Mouse (Mus musculus) forebrain, embryonic 10.5 days (tissue): ENCODE data around the gene Rnf39. TPM values are rescaled to one million over a fixed set of nuclear protein-coding genes. Genes with fewer than 3 reads are reported as not detected.
"Not testable (repeated sequence)": the region's sequence is repeated elsewhere in the genome, so short reads cannot be mapped to it uniquely, and the experiment has no call there.

Experiments used
- DNase-seq: peaks from one replicate; pipeline ENCODE4 v3.0.0-alpha.2; 2017; ENCODE audit warnings: low spot score; ENCODE audit errors: extremely low spot score
- H3K27ac ChIP-seq: fragments of 300-500 bp; sonication (generic); 2 replicates; pipeline ENCODE4 v1.5.1; 2016; ENCODE audit warnings: mild to moderate bottlenecking
- H3K27me3 ChIP-seq: fragments of 300-500 bp; sonication (generic); 2 replicates; pipeline ENCODE4 v1.6.1; 2016; ENCODE audit warnings: mild to moderate bottlenecking; ENCODE audit not compliant: poor library complexity, severe bottlenecking
- H3K36me3 ChIP-seq: fragments of 300-500 bp; sonication (generic); replicated peaks from 2 replicates; pipeline ENCODE4 v1.6.1; 2016; ENCODE audit warnings: mild to moderate bottlenecking, moderate library complexity
- H3K4me1 ChIP-seq: fragments of 300-500 bp; sonication (generic); 2 replicates; pipeline ENCODE4 v1.6.1; 2016
- H3K4me3 ChIP-seq: fragments of 300-500 bp; sonication (generic); 2 replicates; pipeline ENCODE4 v1.5.1; 2016; ENCODE audit warnings: mild to moderate bottlenecking, moderate library complexity
- H3K9me3 ChIP-seq: fragments of 300-500 bp; sonication (generic); 2 replicates; pipeline ENCODE4 v1.6.1; 2016; ENCODE audit warnings: mild to moderate bottlenecking, moderate library complexity
- WGBS: fragments of 180-500 bp; shearing (Covaris S2); methylation state at CpG from one replicate; pipeline ENCODE4 v1.1.7; 2016; 5-methylcytosine and 5-hydroxymethylcytosine counted together
- polyA plus RNA-seq: library from polyadenylated mRNA; unstranded; fragments of >200 nt; fragmentation: Nextera tagmentation; extraction: Ambion mirVana; gene quantifications from 2 replicates; pipeline ENCODE4 v1.2.1, GENCODE M21; 2016

The Rnf39 gene
- polyA plus RNA-seq, 1 experiment from 2014 or later: 0.31 TPM

GRCm38 (mm10) chr17:36971172-36971850 is 28.6 kb downstream of the Rnf39 start:
- Histone ChIP-seq H3K27me3 (no peaks in the 10 kb centered on the region), H3K27ac (no peak overlapping the region), H3K9me3 (no peaks in the 10 kb centered on the region), H3K4me3 (no peak overlapping the region), H3K36me3 (no peaks in the 10 kb centered on the region), H3K4me1 (no peaks in the 10 kb centered on the region)
- no peak for DNase-seq
- 92% methylated on average over 6 of the region's 6 CpGs for WGBS

GRCm38 (mm10) chr17:36972791-36973190 is 30.1 kb downstream of the Rnf39 start:
- H3K27ac ChIP-seq: no peak overlapping the region
- no peaks in the 10 kb centered on the region for H3K9me3 ChIP-seq
- WGBS: 89% methylated on average over 3 of the region's 3 CpGs
- no peaks in the 10 kb centered on the region for H3K27me3 ChIP-seq
- H3K4me1 ChIP-seq: no peaks in the 10 kb centered on the region
- no peak overlapping the region for H3K4me3 ChIP-seq
- no peak for DNase-seq
- H3K36me3 ChIP-seq: no peaks in the 10 kb centered on the region

GRCm38 (mm10) chr17:36973271-36973787 is 30.6 kb downstream of the Rnf39 start:
- H3K9me3 ChIP-seq: no peaks in the 10 kb centered on the region
- DNase-seq: no peak
- no peaks in the 10 kb centered on the region for H3K4me1 ChIP-seq
- no peak overlapping the region for H3K4me3 ChIP-seq
- WGBS: 80% methylated on average over 8 of the region's 8 CpGs
- H3K27ac ChIP-seq: no peak overlapping the region
- H3K36me3 ChIP-seq: no peaks in the 10 kb centered on the region
- no peaks in the 10 kb centered on the region for H3K27me3 ChIP-seq

GRCm38 (mm10) chr17:36981221-36981813 is 38.6 kb downstream of the Rnf39 start, which contains the start of gene 2410137M14Rik:
2410137M14Rik (minus strand) TSS chr17:36981237.
- 12% methylated on average over 18 of the region's 18 CpGs for WGBS
- Histone ChIP-seq H3K27ac (peak within 1 kb of the TSS; percentile 31; the same call in 1 of the 2 replicates), H3K27me3 (peaks cover 30% of the 10 kb centered on the region), H3K4me1 (peaks cover 19% of the 10 kb centered on the region), H3K36me3 (no peaks in the 10 kb centered on the region), H3K9me3 (no peaks in the 10 kb centered on the region), H3K4me3 (peak within 1 kb of the TSS; percentile 27)
- no peak for DNase-seq

GRCm38 (mm10) chr17:36981845-36982244 is 39.1 kb downstream of the Rnf39 start:
- Histone ChIP-seq H3K36me3 (no peaks in the 10 kb centered on the region), H3K4me1 (peaks cover 19% of the 10 kb centered on the region), H3K27me3 (peaks cover 35% of the 10 kb centered on the region), H3K27ac (0 out of 2 replicates have a peak overlapping the region, but pooled peaks have one; percentile 31), H3K4me3 (peak overlapping the region; percentile 27), H3K9me3 (no peaks in the 10 kb centered on the region)
- no peak for DNase-seq
- 2% methylated on average over 4 of the region's 4 CpGs for WGBS

- H3K27me3 ChIP-seq: peaks cover 42% of the 10 kb centered on the region
- H3K27ac ChIP-seq: no peak overlapping the region
- H3K9me3 ChIP-seq: no peaks in the 10 kb centered on the region
- 28% methylated on average over 5 of the region's 5 CpGs for WGBS
- no peak for DNase-seq
- no peaks in the 10 kb centered on the region for H3K36me3 ChIP-seq
- no peak overlapping the region for H3K4me3 ChIP-seq
- peaks cover 19% of the 10 kb centered on the region for H3K4me1 ChIP-seq
These were observed 39.8 kb downstream of the Rnf39 start for GRCm38 (mm10) chr17:36982253-36983155.

DNA sequence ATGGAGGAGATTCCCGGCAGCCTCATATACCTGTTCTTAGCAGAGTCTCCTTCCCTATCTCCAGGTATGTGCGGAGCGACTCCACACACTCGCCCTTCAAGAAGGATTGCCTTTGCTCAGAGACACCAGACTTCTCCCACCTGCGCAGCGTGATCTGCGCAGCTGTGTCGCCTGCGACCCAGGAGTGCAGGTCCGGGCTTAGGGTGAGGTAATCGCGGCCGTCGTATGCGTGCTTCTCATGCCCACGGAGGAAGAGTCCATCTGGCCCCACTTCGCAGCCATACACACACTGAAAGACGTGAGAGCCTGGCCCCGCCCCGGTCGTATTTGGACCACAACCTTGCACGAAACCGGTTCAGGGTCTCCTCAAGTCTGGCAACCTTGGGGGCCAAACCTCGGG is 45.8 kb downstream of the Rnf39 start:
- peak overlapping the region; percentile 27 for H3K4me3 ChIP-seq
- no peak for DNase-seq
- no peak overlapping the region for H3K27ac ChIP-seq
- WGBS: 5% methylated on average over 24 of the region's 24 CpGs
- no peaks in the 10 kb centered on the region for H3K9me3 ChIP-seq
- peaks cover 6% of the 10 kb centered on the region; the same call in 1 of the 2 replicates for H3K4me1 ChIP-seq
- peaks cover 39% of the 10 kb centered on the region for H3K27me3 ChIP-seq
- no peaks in the 10 kb centered on the region for H3K36me3 ChIP-seq

GRCm38 (mm10) chr17:36989437-36989836 is 46.7 kb downstream of the Rnf39 start, which contains the start of gene H2-M5:
H2-M5 (minus strand) TSS chr17:36989537.
- DNase-seq: no peak
- no peak within 1 kb of the TSS for H3K27ac ChIP-seq
- no peaks in the 10 kb centered on the region for H3K36me3 ChIP-seq
- whole genome bisulfite sequencing: 14% methylated on average over 5 of the region's 5 CpGs
- no peaks in the 10 kb centered on the region for H3K9me3 ChIP-seq
- peaks cover 6% of the 10 kb centered on the region; the same call in 1 of the 2 replicates for H3K4me1 ChIP-seq
- peak within 1 kb of the TSS; percentile 27 for H3K4me3 ChIP-seq
- H3K27me3 ChIP-seq: peaks cover 39% of the 10 kb centered on the region

DNA sequence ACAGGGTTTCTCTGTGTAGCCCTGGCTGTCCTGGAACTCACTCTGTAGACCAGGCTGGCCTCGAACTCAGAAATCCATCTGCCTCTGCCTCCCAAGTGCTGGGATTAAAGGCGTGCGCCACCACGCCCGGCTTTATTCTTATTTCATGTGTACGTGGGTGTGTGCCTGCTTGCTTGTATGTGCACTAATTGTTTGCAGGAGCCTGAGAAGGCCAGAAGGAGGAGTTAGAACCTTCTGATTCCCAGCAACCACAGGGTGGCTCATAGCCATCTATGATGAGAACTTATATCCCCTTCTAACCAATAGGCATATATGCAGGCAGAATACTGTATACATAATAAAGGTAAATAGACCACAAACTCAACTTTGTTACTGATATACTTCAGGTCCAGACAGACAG is 47.9 kb downstream of the Rnf39 start:
- not testable (repeated sequence) for H3K4me1 ChIP-seq, H3K9me3 ChIP-seq, H3K36me3 ChIP-seq, H3K4me3 ChIP-seq, DNase-seq, H3K27ac ChIP-seq
- H3K27me3 ChIP-seq: peaks cover 39% of the 10 kb centered on the region
- 90% methylated on average over 6 of the region's 6 CpGs for WGBS

- Histone ChIP-seq H3K27ac (no peak overlapping the region), H3K4me3 (no peak overlapping the region), H3K4me1 (peaks cover 6% of the 10 kb centered on the region; the same call in 1 of the 2 replicates), H3K27me3 (peaks cover 27% of the 10 kb centered on the region), H3K9me3 (no peaks in the 10 kb centered on the region), H3K36me3 (no peaks in the 10 kb centered on the region)
- DNase-seq: no peak
- WGBS: 86% methylated on average over 3 of the region's 3 CpGs
These were observed 49.8 kb downstream of the Rnf39 start for GRCm38 (mm10) chr17:36992336-36993104.

- Histone ChIP-seq H3K27ac (no peak overlapping the region), H3K4me1 (peaks cover under 1% of the 10 kb centered on the region; the same call in 1 of the 2 replicates), H3K27me3 (peaks cover 14% of the 10 kb centered on the region), H3K36me3 (no peaks in the 10 kb centered on the region), H3K4me3 (no peak overlapping the region), H3K9me3 (no peaks in the 10 kb centered on the region)
- no peak for DNase-seq
- WGBS: 85% methylated on average over 4 of the region's 4 CpGs
These were observed 51.1 kb downstream of the Rnf39 start for GRCm38 (mm10) chr17:36993770-36994325.
